Mouse (Mus musculus) C2C12 (cell line): ENCODE measurements around the gene Timp2.
"Not testable (repeated sequence)": the region's sequence is repeated elsewhere in the genome, so short reads cannot be mapped to it uniquely, and the experiment has no call there.

Experiments used
- CEBPB ChIP-seq: IDR thresholded peaks from one replicate; pipeline ENCODE4 v1.6.1; 2011; ENCODE audit warnings: low read depth, mild to moderate bottlenecking, control low read depth, moderate library complexity
- CTCF ChIP-seq: IDR thresholded peaks from one replicate; pipeline ENCODE4 v1.5.1; 2011; ENCODE audit not compliant: control insufficient read depth, insufficient read depth, insufficient read length
- FOSL1 ChIP-seq: IDR thresholded peaks from one replicate; pipeline ENCODE4 v1.8.0; 2011; ENCODE audit warnings: mild to moderate bottlenecking, low read length; ENCODE audit not compliant: poor library complexity, insufficient read depth, severe bottlenecking
- MYOD1 ChIP-seq: IDR thresholded peaks from one replicate; pipeline ENCODE4 v1.6.1; 2011; ENCODE audit warnings: low read depth; ENCODE audit not compliant: control insufficient read depth, insufficient read length
- MYOG ChIP-seq: IDR thresholded peaks from one replicate; pipeline ENCODE4 v1.6.1; 2011; ENCODE audit not compliant: control insufficient read depth, insufficient read length; ENCODE audit errors: extremely low read depth
- USF1 ChIP-seq: IDR thresholded peaks from one replicate; pipeline ENCODE4 v1.6.1; 2011; ENCODE audit warnings: low read depth, mild to moderate bottlenecking, control low read depth, moderate library complexity

DNA sequence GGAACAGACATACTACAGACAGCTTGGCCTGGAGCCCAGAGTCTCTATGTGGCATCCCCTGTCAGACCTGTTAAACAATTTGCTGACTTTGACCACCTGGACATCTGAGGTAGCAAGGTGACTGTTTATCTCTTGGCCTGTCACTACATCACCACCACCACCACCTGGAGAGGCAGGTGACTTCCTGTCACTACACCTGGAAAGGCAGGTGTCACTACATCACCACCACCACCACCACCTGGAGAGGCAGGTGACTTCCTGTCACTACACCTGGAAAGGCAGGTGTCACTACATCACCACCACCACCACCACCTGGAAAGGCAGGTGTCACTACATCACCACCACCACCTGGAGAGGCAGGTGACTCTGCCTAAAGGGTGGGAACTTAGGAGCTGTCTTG, 20.8 kb upstream of the Timp2 start:
- TF ChIP-seq MYOG, CTCF, MYOD1, CEBPB, USF1, FOSL1: not testable (repeated sequence)
